Mouse (Mus musculus) testis, adult 2 months (tissue): Measurements from ENCODE around the gene Rem2. TPM values are rescaled to one million over a fixed set of nuclear protein-coding genes. Genes with fewer than 3 reads are reported as not detected.

Source experiments
- H3K27ac ChIP-seq: fragments of 200-500 bp; 2 replicates; pipeline ENCODE4 v1.5.1; 2012; ENCODE audit warnings: low read depth, low read length; ENCODE audit not compliant: control insufficient read depth, insufficient read depth
- H3K27me3 ChIP-seq: fragments of 200-500 bp; 2 replicates; pipeline ENCODE4 v1.6.1; 2012; ENCODE audit warnings: mild to moderate bottlenecking, low read length, moderate library complexity; ENCODE audit not compliant: control insufficient read depth, insufficient read depth
- H3K36me3 ChIP-seq: fragments of 200-500 bp; 2 replicates; pipeline ENCODE4 v1.6.1; 2012; ENCODE audit warnings: mild to moderate bottlenecking, low read length; ENCODE audit not compliant: control insufficient read depth, insufficient read depth
- H3K4me1 ChIP-seq: fragments of 200-500 bp; 2 replicates; pipeline ENCODE4 v1.6.1; 2012; ENCODE audit warnings: low read length; ENCODE audit not compliant: control insufficient read depth, insufficient read depth
- H3K4me3 ChIP-seq: fragments of 200-500 bp; 2 replicates; pipeline ENCODE4 v1.5.1; 2012; ENCODE audit warnings: low read depth, mild to moderate bottlenecking, low read length, moderate library complexity, mixed read lengths; ENCODE audit not compliant: control insufficient read depth
- CTCF ChIP-seq: fragments of 200-500 bp; IDR thresholded peaks from 2 replicates; pipeline ENCODE4 v1.5.1; 2012; ENCODE audit warnings: low read depth, mild to moderate bottlenecking, inconsistent platforms, low read length, moderate library complexity; ENCODE audit not compliant: control insufficient read depth, insufficient read depth, insufficient replicate concordance
- POLR2A ChIP-seq: fragments of 200-500 bp; IDR thresholded peaks from 2 replicates; pipeline ENCODE4 v1.6.1; 2012; ENCODE audit warnings: low read depth, mild to moderate bottlenecking, inconsistent platforms, low read length, moderate library complexity; ENCODE audit not compliant: control insufficient read depth
- polyA plus RNA-seq: library from polyadenylated mRNA; depleted of rRNA; stranded (reverse); fragments of >200 nt; gene quantifications from 2 replicates; pipeline ENCODE4 v1.2.3, GENCODE M21; 2012; rRNA removed

The Rem2 gene
- 0.25 and 0.28 TPM in 2 replicates for polyA plus RNA-seq

DNA sequence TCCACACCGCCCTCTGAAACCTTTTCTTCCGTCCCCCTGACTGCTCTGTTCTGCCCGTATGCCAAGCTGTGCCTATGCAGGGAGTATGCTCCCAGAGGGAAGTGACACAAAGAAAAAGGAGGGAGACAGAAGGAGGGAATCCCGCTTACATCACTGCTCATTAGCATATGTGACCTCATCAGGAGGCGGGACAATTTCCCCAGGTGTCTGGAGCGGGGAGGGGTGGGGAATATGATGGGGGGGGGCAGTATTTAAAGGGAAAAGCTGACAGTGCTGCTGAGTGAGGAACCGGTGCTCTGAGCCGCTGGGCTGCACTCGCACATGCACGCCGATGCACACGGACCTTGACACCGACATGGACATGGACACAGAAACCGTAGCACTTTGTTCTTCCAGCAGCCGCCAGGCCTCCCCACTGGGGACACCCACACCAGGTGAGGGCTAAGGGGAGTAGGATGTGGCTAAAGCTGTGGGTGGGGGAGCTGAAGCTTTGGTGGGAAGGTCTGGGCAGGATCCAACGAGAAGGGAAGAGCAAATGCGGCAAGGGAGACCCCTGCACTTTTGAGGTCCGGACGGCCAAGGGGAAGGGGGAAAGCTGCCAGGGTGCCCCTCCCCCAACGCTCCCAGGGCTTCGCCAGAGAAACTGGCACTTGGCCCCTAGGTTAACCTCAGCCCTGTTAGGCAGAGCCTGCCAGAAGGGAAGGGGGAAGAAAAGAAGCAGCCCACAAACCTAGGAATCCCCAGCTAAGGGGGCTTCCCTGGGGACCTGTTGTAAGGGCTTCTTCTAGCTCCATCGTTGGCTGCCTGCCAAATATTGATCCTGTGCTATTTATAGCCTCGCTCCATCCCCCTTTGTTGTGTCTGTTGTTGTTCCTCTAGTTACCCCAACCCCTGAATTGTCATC lies at the start of gene Rem2:
Rem2 (plus strand) TSS at position 160 of the 904 bp plus-strand sequence.
- Histone ChIP-seq H3K36me3 (no peaks in the 10 kb centered on the region), H3K4me1 (peaks cover 22% of the 10 kb centered on the region), H3K27ac (no peak within 1 kb of the TSS), H3K27me3 (no peaks in the 10 kb centered on the region), H3K4me3 (peak within 1 kb of the TSS; percentile 49)
- TF ChIP-seq POLR2A (no peak), CTCF (no peak)

DNA sequence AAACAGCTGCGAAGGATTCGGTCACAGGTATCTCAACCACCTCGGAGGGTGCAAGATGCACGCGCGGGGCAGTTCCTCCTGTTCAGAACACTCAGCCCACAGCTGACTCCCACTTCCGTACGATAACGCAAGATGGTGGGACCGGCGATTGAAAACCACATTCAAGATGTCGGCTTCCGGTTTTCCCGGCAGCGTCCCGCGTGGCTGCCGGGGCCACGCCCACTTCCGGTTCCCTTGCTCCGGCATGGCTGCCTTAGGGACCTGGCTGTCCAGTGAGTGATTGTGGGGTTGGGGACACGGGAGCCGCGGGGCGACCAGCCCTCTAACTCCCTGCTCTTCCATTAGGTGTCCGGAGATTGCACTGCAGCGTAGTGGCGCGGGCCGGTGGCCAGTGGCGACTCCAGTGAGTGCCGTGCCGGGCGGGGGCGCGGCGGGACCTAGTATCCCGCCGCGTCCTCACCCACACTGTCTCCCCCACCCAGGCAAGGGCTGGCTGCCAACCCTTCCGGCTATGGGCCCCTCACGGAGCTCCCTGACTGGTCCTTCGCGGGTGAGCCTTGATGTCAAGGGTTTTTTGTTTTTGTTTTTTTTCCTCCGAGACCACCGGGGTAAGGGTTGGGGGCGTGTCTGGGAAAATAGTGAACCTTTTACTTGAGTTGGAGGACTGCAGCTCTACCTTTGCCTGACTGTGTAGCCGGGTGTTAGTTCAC lies 49.1 kb upstream of the Rem2 start, which contains the start of gene Mrpl52:
Mrpl52 (plus strand) TSS at position 221 of the 710 bp plus-strand sequence.
- Histone ChIP-seq H3K27me3 (no peaks in the 10 kb centered on the region), H3K4me1 (peaks cover 7% of the 10 kb centered on the region), H3K27ac (peak within 1 kb of the TSS; percentile 93), H3K4me3 (peak within 1 kb of the TSS; percentile 88), H3K36me3 (no peaks in the 10 kb centered on the region)
- TF ChIP-seq POLR2A (peak; percentile 92), CTCF (no peak)

DNA sequence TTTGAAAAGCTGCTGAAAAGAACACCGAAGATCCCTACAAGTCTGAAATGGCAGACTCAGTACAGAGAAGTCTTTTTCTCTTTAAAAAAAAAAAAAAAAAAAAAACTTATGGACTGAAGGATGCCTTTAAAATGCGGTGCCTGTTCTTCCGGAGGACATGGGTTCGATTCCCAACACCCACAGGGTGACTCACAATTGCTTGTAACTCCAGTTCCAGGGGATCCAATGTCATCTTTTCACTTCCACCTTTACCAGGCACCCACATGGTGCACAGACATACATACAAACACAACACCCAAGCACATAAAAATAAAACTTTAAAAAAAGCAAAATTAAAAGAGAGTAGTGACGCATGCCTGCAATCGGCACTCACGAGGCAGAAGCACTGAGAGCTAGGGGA lies 48.2 kb upstream of the Rem2 start:
- H3K27me3 ChIP-seq, result no peaks in the 10 kb centered on the region
- TF ChIP-seq CTCF (no peak), POLR2A (no peak)
- H3K36me3 ChIP-seq, result no peaks in the 10 kb centered on the region
- no peak overlapping the region for H3K27ac ChIP-seq
- H3K4me3 ChIP-seq, result no peak overlapping the region
- peaks cover 13% of the 10 kb centered on the region for H3K4me1 ChIP-seq

DNA sequence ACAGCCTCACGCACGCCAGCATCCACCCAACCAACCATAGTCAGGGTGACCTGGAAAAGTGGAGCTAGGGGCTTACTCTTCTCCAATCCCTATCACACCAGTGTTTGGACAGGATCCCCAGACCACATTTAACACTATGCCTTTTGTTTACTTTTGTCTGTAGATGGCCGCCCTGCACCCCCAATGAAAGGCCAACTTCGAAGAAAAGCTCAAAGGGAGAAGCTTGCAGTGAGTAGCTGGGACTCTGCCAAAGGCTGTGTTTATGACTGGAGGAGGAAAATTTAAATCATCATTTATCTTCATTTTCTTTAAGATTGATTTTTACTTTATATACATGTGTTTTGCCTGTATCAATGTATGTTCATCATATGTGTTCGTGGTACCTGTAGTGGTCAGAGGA lies 47.5 kb upstream of the Rem2 start:
- peaks cover 15% of the 10 kb centered on the region for H3K4me1 ChIP-seq

DNA sequence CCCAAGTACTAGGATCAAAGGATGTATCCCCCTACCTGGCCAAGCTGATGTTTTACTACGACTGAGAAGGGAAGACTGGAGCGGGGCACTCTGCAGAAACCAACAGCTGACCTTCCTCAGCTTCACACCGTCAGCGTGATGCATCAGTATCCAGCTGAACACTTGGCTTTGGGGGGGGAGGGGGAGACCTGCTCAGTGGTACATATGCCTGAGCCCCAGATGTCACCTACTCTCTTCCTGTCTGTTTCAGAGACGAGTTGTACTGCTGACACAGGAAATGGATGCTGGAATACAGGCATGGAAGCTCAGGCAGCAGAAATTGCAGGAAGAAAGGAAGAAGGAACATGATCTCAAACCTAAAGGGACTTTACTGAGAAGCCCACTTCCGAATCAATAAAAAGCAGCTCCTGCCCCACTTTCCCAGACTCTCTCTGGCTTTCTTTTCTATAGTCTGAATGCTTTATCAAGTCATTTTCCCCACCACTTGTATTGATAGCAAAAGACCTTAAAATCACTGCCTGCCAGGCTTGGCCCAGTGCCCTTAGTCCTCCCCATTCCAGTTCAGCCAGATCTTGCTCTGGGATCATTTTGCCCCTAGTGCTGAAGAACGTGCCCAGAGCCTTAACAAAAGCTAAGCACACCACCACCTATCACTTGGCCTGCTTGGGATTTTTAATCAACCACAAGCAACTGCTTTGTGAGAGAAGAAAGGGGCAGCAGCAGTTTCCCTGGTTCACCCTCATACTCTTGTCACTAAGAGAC lies 46.4 kb upstream of the Rem2 start:
- Histone ChIP-seq H3K27me3 (no peaks in the 10 kb centered on the region), H3K4me3 (no peak overlapping the region), H3K27ac (no peak overlapping the region), H3K36me3 (no peaks in the 10 kb centered on the region), H3K4me1 (peaks cover 15% of the 10 kb centered on the region)
- no peak for TF ChIP-seq CTCF
- no peak for TF ChIP-seq POLR2A

More for the DNA sequence above, 47.5 kb upstream of the Rem2 start:
- Histone ChIP-seq H3K36me3 (no peaks in the 10 kb centered on the region), H3K27me3 (no peaks in the 10 kb centered on the region), H3K27ac (no peak overlapping the region), H3K4me3 (no peak overlapping the region)
- TF ChIP-seq POLR2A, result no peak
- TF ChIP-seq CTCF, result no peak

DNA sequence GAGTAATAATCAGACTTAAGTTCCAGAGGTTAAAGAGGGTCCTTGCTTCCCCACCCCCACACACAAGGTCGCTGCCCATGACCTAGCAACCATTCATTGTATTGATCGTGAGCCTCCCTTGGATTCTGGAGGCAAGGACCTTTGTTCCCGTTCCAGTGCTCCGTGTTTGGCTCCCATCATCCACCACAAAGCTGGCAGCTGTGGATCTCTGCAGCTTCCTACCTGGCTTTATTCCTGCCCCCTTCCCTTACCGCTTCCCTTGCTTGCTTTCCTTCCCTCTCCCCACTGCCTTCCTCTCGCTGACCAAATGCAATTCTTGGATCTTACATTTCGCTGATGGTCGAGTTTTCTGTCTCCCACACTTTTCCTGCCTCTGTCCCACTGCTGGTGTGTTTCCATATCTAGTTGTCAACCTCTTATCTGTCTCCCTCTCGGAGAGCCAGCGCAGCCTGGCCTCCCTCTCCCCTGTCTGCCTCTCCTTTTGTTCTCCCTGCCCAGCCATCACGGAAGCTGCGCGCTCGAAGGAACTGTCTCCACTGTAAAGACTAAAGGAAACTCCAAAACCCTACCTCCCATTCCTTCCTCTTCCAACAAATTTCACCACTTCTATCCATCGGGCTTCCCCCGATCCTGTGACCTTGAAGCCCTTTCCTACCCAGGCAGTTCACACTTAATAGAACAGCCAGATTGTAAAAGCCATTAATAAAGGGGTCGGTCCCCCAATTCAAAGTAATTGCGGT lies 45.3 kb upstream of the Rem2 start:
- TF ChIP-seq CTCF (no peak), POLR2A (peak; percentile 7; the same call in 1 of the 2 replicates)
- Histone ChIP-seq H3K36me3 (no peaks in the 10 kb centered on the region), H3K4me3 (no peak overlapping the region), H3K27ac (peak overlapping the region; percentile 75), H3K27me3 (no peaks in the 10 kb centered on the region), H3K4me1 (peaks cover 15% of the 10 kb centered on the region)
